30 mouse cellular contexts compared by ENCODE assay signal in genomic region chr11:93487913-93488604, GRCm38 (mm10).
DNase-seq lines count a peak whose midpoint lies in the region; ATAC-seq lines count a peak whose summit lies in the region.
"Had no signal": no experiment of that assay in that cellular context is flagged by ENCODE, and none has a peak within 500 bp of the region (broad histone marks: within the 10 kb centered on the region; RNA-seq: fewer than 3 reads in every experiment).

No protein-coding gene starts in this region.

- WGBS in forebrain, embryonic 11.5 days: 72% methylated on average over 3 of the region's 3 CpGs
- 92% methylated on average over 3 of the region's 3 CpGs for WGBS in forebrain, embryonic 10.5 days
- WGBS in midbrain, embryonic 14.5 days: 65% methylated on average over 3 of the region's 3 CpGs
- WGBS in midbrain, embryonic 15.5 days: 59% methylated on average over 3 of the region's 3 CpGs
- WGBS in forebrain, embryonic 14.5 days: 39% methylated on average over 3 of the region's 3 CpGs

- no peak overlapping the region for H3K4me2 ChIP-seq in forebrain, embryonic 11.5 days (ENCODE audit: low read depth, low read length, severe bottlenecking)
- H3K4me2 ChIP-seq in midbrain, embryonic 14.5 days (ENCODE audit: low read length): no peak overlapping the region
- H3K4me2 ChIP-seq in midbrain, embryonic 15.5 days: no peak overlapping the region
- no peak overlapping the region for H3K4me2 ChIP-seq in forebrain, embryonic 14.5 days (ENCODE audit: low read length)
- H3K4me2 ChIP-seq: embryonic facial prominence, embryonic 15.5 days; heart, embryonic 11.5 days; hindbrain, embryonic 12.5 days; limb, embryonic 12.5 days; liver, embryonic 15.5 days; lung, embryonic 14.5 days had no signal

- H3K27me3 ChIP-seq in forebrain, embryonic 11.5 days (ENCODE audit: control insufficient read depth, insufficient read depth, low read length): no peaks in the 10 kb centered on the region
- H3K27me3 ChIP-seq in forebrain, embryonic 10.5 days (ENCODE audit: poor library complexity, severe bottlenecking): no peaks in the 10 kb centered on the region
- H3K27me3 ChIP-seq in midbrain, embryonic 14.5 days (ENCODE audit: control insufficient read depth, insufficient read depth, low read length): no peaks in the 10 kb centered on the region
- no peaks in the 10 kb centered on the region for H3K27me3 ChIP-seq in midbrain, embryonic 15.5 days (replicated peaks)
- H3K27me3 ChIP-seq in forebrain, embryonic 14.5 days (replicated peaks; ENCODE audit: control insufficient read depth, insufficient read depth, low read length): no peaks in the 10 kb centered on the region
- H3K27me3 ChIP-seq: embryonic facial prominence, embryonic 15.5 days; hindbrain, embryonic 12.5 days; limb, embryonic 12.5 days; liver, embryonic 15.5 days had no signal

- H3K9me3 ChIP-seq in forebrain, embryonic 11.5 days (ENCODE audit: control insufficient read depth, low read length): no peaks in the 10 kb centered on the region
- no peaks in the 10 kb centered on the region for H3K9me3 ChIP-seq in forebrain, embryonic 10.5 days
- H3K9me3 ChIP-seq in midbrain, embryonic 14.5 days (ENCODE audit: control insufficient read depth, low read length): no peaks in the 10 kb centered on the region
- no peaks in the 10 kb centered on the region for H3K9me3 ChIP-seq in midbrain, embryonic 15.5 days
- no peaks in the 10 kb centered on the region for H3K9me3 ChIP-seq in forebrain, embryonic 14.5 days (replicated peaks; ENCODE audit: control insufficient read depth, low read length)
- H3K9me3 ChIP-seq: embryonic facial prominence, embryonic 10.5 days; embryonic facial prominence, embryonic 15.5 days; hindbrain, embryonic 12.5 days; limb, embryonic 12.5 days; liver, embryonic 15.5 days had no signal

- peak; percentile 65; the same call in 1 of the 2 replicates for ATAC-seq in forebrain, embryonic 11.5 days (replicated peaks; ENCODE audit: low FRiP score)
- ATAC-seq in midbrain, embryonic 14.5 days (ENCODE audit: low FRiP score, low TSS enrichment): no peak
- no peak for ATAC-seq in midbrain, embryonic 15.5 days (replicated peaks)
- peak; percentile 92 for ATAC-seq in forebrain, embryonic 14.5 days
- ATAC-seq: intestine, postnatal 0 days had no signal

- no peak for DNase-seq in forebrain, embryonic 11.5 days (ENCODE audit: low spot score)
- no peak for DNase-seq in forebrain, embryonic 10.5 days (ENCODE audit: extremely low spot score, low spot score)
- peak; percentile 40 for DNase-seq in midbrain, embryonic 14.5 days
- peak; percentile 88 for DNase-seq in forebrain, embryonic 14.5 days (ENCODE audit: low spot score)
- DNase-seq in cerebellum, postnatal 14 days: no peak
- no peak for DNase-seq in embryo, embryonic 11 days
- DNase-seq: adrenal gland, adult 8-10 months; cerebellum, adult 11-12 months; cerebellum, postnatal 10 days; gastrocnemius, adult 2 months; gastrocnemius, postnatal 36 days; heart, adult 18-20 months; heart, postnatal 36 days; kidney, adult 9 months; kidney, postnatal 25 days; lung, embryonic 14.5 days; lung, postnatal 14 days; right cerebral cortex, adult 18-20 months; spleen, adult 18-20 months; thymus, postnatal 14 days had no signal

- H3K9ac ChIP-seq in forebrain, embryonic 11.5 days (ENCODE audit: low read length): no peak overlapping the region
- no peak overlapping the region for H3K9ac ChIP-seq in midbrain, embryonic 14.5 days (replicated peaks; ENCODE audit: low read length)
- no peak overlapping the region for H3K9ac ChIP-seq in midbrain, embryonic 15.5 days
- H3K9ac ChIP-seq in forebrain, embryonic 14.5 days (ENCODE audit: low read length): no peak overlapping the region
- H3K9ac ChIP-seq: embryonic facial prominence, embryonic 15.5 days; hindbrain, embryonic 12.5 days; limb, embryonic 12.5 days; liver, embryonic 15.5 days; lung, embryonic 14.5 days had no signal

- no peak overlapping the region for H3K27ac ChIP-seq in forebrain, embryonic 11.5 days (ENCODE audit: low read depth, low read length)
- H3K27ac ChIP-seq in forebrain, embryonic 10.5 days: no peak overlapping the region
- no peak overlapping the region for H3K27ac ChIP-seq in midbrain, embryonic 14.5 days (replicated peaks; ENCODE audit: low read depth, low read length)
- no peak overlapping the region for H3K27ac ChIP-seq in midbrain, embryonic 15.5 days
- H3K27ac ChIP-seq in forebrain, embryonic 14.5 days (ENCODE audit: low read depth, low read length): no peak overlapping the region
- H3K27ac ChIP-seq: embryonic facial prominence, embryonic 10.5 days; embryonic facial prominence, embryonic 15.5 days; gastrocnemius, adult 2 months; hindbrain, embryonic 12.5 days; layer of hippocampus, adult 2 months; limb, embryonic 12.5 days; liver, embryonic 15.5 days had no signal

- no peaks in the 10 kb centered on the region for H3K36me3 ChIP-seq in forebrain, embryonic 11.5 days (ENCODE audit: control insufficient read depth, insufficient read depth, low read length)
- H3K36me3 ChIP-seq in forebrain, embryonic 10.5 days (replicated peaks): no peaks in the 10 kb centered on the region
- H3K36me3 ChIP-seq in midbrain, embryonic 14.5 days (ENCODE audit: control insufficient read depth, insufficient read depth, low read length): no peaks in the 10 kb centered on the region
- no peaks in the 10 kb centered on the region for H3K36me3 ChIP-seq in midbrain, embryonic 15.5 days (replicated peaks)
- H3K36me3 ChIP-seq in forebrain, embryonic 14.5 days (ENCODE audit: control insufficient read depth, insufficient read depth, low read length): no peaks in the 10 kb centered on the region
- H3K36me3 ChIP-seq: embryonic facial prominence, embryonic 10.5 days; embryonic facial prominence, embryonic 15.5 days; hindbrain, embryonic 12.5 days; limb, embryonic 12.5 days; liver, embryonic 15.5 days had no signal

- H3K4me3 ChIP-seq in forebrain, embryonic 11.5 days (ENCODE audit: low read depth, low read length): no peak overlapping the region
- no peak overlapping the region for H3K4me3 ChIP-seq in forebrain, embryonic 10.5 days
- no peak overlapping the region for H3K4me3 ChIP-seq in midbrain, embryonic 14.5 days (replicated peaks; ENCODE audit: low read depth, low read length)
- H3K4me3 ChIP-seq in midbrain, embryonic 15.5 days: no peak overlapping the region
- no peak overlapping the region for H3K4me3 ChIP-seq in forebrain, embryonic 14.5 days (ENCODE audit: low read depth, low read length)
- H3K4me3 ChIP-seq: embryonic facial prominence, embryonic 10.5 days; embryonic facial prominence, embryonic 15.5 days; gastrocnemius, adult 2 months; hindbrain, embryonic 12.5 days; layer of hippocampus, adult 2 months; limb, embryonic 12.5 days; liver, embryonic 15.5 days; myocyte had no signal

- H3K4me1 ChIP-seq in forebrain, embryonic 11.5 days (replicated peaks; ENCODE audit: control insufficient read depth, insufficient read depth, low read length): no peaks in the 10 kb centered on the region
- H3K4me1 ChIP-seq in forebrain, embryonic 10.5 days: no peaks in the 10 kb centered on the region
- no peaks in the 10 kb centered on the region for H3K4me1 ChIP-seq in midbrain, embryonic 14.5 days (ENCODE audit: control insufficient read depth, insufficient read depth, low read length)
- H3K4me1 ChIP-seq in midbrain, embryonic 15.5 days: 0 out of 2 replicates have a peak, but pooled peaks cover 4% of the 10 kb centered on the region
- peaks cover 4% of the 10 kb centered on the region; the same call in 1 of the 2 replicates for H3K4me1 ChIP-seq in forebrain, embryonic 14.5 days (ENCODE audit: control insufficient read depth, insufficient read depth, low read length)
- H3K4me1 ChIP-seq: embryonic facial prominence, embryonic 10.5 days; embryonic facial prominence, embryonic 15.5 days; limb, embryonic 12.5 days; liver, embryonic 15.5 days had no signal

Comparison
In these comparisons a context has a peak if more than half of its experiments do, and no peak if none do; other contexts are left out.
1. DNase-seq: peak in midbrain, embryonic 14.5 days (single experiment) and forebrain, embryonic 14.5 days (single experiment); none in forebrain, embryonic 11.5 days (single experiment), forebrain, embryonic 10.5 days (single experiment), cerebellum, postnatal 14 days (0 of 2) and embryo, embryonic 11 days (single experiment).
2. ATAC-seq: peak in forebrain, embryonic 11.5 days (single experiment) and forebrain, embryonic 14.5 days (single experiment); none in midbrain, embryonic 14.5 days (single experiment) and midbrain, embryonic 15.5 days (single experiment).